Mouse (Mus musculus): ENCODE data around the gene Slc12a3.

DNA sequence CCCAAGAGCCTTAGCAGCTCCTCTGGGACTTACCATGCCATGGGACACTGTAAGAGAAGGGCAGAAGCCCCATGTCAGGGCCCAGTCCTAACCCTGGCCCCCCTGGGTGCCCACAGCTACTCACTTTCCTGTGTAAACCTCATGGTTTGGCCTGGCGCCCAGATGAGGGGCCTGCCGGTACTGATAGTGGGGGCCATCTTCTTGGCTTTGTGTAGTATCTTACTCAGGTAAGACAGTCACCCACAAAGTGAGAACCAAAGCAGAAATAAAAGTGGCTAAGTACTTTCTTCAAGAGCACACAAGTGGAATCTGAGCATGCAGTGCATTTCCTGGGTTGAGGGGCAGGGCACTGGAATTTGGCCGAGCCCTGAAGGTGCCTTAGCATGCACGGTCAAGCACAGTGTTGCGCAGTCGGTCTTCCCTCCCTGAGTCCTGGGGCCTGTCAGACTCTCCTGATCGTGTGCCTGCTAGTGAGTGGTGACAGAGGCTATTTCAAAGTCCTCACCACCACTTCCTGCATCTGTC is 21.9 kb upstream of the Slc12a3 start:
- no peak for TF ChIP-seq CTCF (IDR thresholded peaks at IDR 0.05)
- TF ChIP-seq POLR2A (IDR thresholded peaks at IDR 0.05; ENCODE audit: insufficient read depth, low read depth, low read length), result no peak
- no peak for TF ChIP-seq EP300 (IDR thresholded peaks at IDR 0.05; ENCODE audit: insufficient read depth, low read depth, low read length)
